Mouse (Mus musculus) intestine, embryonic 16.5 days (tissue): ENCODE results near the gene Spdl1. TPM values are rescaled to one million over a fixed set of nuclear protein-coding genes. Genes with fewer than 3 reads are reported as not detected.

ENCODE experiments used
- ATAC-seq: fragments of 200-750 bp; cut with Nextera tagmentation; 2 replicates; pipeline ENCODE4 v1.8.0; 2017; ENCODE audit warnings: moderate TSS enrichment, moderate library complexity
- H3K27ac ChIP-seq: fragments of 300-500 bp; sonication (generic); 2 replicates; pipeline ENCODE4 v1.5.1; 2014; ENCODE audit warnings: mild to moderate bottlenecking, low read length
- H3K27me3 ChIP-seq: fragments of 300-500 bp; sonication (generic); replicated peaks from 2 replicates; pipeline ENCODE4 v1.6.1; 2014; ENCODE audit warnings: low read length, control low read depth, mixed read lengths; ENCODE audit not compliant: control insufficient read depth, insufficient read depth
- H3K36me3 ChIP-seq: fragments of 300-500 bp; sonication (generic); 2 replicates; pipeline ENCODE4 v1.6.1; 2014; ENCODE audit warnings: low read length, control low read depth; ENCODE audit not compliant: control insufficient read depth, insufficient read depth
- H3K4me1 ChIP-seq: fragments of 300-500 bp; sonication (generic); 2 replicates; pipeline ENCODE4 v1.6.1; 2014; ENCODE audit warnings: low read length, control low read depth, mixed read lengths; ENCODE audit not compliant: control insufficient read depth, insufficient read depth
- H3K4me2 ChIP-seq: fragments of 300-500 bp; sonication (generic); 2 replicates; pipeline ENCODE4 v1.6.1; 2014; ENCODE audit warnings: low read depth, low read length, control low read depth
- H3K4me3 ChIP-seq: fragments of 300-500 bp; sonication (generic); 2 replicates; pipeline ENCODE4 v1.5.1; 2014; ENCODE audit warnings: mild to moderate bottlenecking, low read length
- H3K9ac ChIP-seq: fragments of 300-500 bp; sonication (generic); 2 replicates; pipeline ENCODE4 v1.6.1; 2014; ENCODE audit warnings: low read depth, low read length
- H3K9me3 ChIP-seq: fragments of 300-500 bp; sonication (generic); 2 replicates; pipeline ENCODE4 v1.6.1; 2016; ENCODE audit warnings: low read length, control low read depth; ENCODE audit not compliant: control insufficient read depth
- WGBS: fragments of 180-500 bp; shearing (Covaris S2); extraction: QIAGEN DNeasy Blood & Tissue Kit; methylation state at CpG from one replicate; pipeline ENCODE4 v1.1.7; 2014; 5-methylcytosine and 5-hydroxymethylcytosine counted together
- polyA plus RNA-seq: library from polyadenylated mRNA; unstranded; fragments of >200 nt; fragmentation: Nextera tagmentation; extraction: Ambion mirVana; gene quantifications from 2 replicates; pipeline ENCODE4 v1.2.1, GENCODE M21; 2015

Spdl1 gene
- polyA plus RNA-seq, 1 experiment from 2014 or later, result 16.5 TPM

DNA sequence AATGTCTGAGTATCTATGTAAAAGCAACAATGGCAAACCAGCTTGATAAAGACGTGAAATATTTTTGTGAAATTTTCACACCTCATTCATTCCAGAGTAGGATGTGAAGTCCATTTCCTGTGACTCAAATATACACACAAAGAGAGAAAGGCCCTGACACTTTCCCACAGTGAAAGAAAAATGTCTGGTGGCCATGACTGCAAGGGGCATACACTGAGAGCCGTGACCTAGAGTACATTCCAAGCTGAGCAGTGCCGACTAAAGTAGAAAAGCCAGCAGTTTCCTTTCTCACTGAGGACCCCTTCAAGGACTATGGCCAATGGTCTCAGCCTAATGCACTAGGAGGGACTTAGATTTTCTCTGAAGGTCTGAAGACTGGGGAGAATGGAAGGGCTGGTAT is 23.2 kb upstream of the Spdl1 start:
- Histone ChIP-seq H3K36me3 (no peaks in the 10 kb centered on the region), H3K27me3 (no peaks in the 10 kb centered on the region), H3K9ac (no peak overlapping the region), H3K4me2 (no peak overlapping the region), H3K27ac (no peak overlapping the region), H3K4me3 (no peak overlapping the region), H3K9me3 (no peaks in the 10 kb centered on the region), H3K4me1 (no peaks in the 10 kb centered on the region)
- ATAC-seq, result no peak
- 45% methylated on average over 3 of the region's 3 CpGs for WGBS

GRCm38 (mm10) chr11:34846268-34846652 is 12.8 kb upstream of the Spdl1 start:
- Histone ChIP-seq H3K36me3 (no peaks in the 10 kb centered on the region), H3K4me1 (peaks cover 3% of the 10 kb centered on the region; the same call in 1 of the 2 replicates), H3K27me3 (no peaks in the 10 kb centered on the region), H3K9ac (0 out of 2 replicates have a peak overlapping the region, but pooled peaks have one; percentile 37), H3K4me2 (peak overlapping the region; percentile 46), H3K27ac (no peak overlapping the region), H3K4me3 (peak overlapping the region; percentile 28), H3K9me3 (no peaks in the 10 kb centered on the region)
- WGBS, result 50% methylated on average over 5 of the region's 5 CpGs
- no peak for ATAC-seq

DNA sequence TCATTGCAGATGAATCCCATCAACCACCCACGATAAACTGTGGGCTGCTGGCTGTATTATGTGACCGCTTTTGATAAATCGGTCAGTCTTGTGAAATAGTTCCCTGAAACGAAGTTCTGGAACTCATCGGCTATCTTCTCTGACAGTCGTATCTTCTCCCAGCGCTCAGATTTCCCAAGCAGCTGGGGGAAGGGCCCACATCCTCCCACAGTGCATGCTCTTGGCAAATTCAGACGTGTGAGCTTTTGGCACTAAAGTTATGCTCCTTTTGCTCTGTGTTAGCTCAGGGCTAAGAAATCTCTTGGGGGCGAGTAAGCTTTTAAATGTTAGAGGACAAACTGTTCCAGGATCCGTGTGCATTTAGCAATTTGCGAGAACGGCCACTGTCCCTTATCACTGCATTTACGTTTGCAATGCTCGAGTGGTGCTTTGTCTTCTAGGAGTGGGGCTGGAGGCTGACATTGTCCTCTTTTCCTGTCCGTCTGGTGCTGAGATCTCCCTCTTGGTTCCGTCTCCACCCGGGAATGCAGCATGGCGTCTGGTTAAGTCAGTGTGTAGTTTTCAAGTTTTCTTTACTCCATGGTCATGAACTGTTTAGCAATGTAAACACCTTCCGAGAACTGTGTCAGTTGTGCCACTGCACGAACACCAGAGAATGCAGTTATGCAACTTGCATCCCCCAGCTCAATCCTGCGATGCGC is 12.3 kb upstream of the Spdl1 start:
- Histone ChIP-seq H3K36me3 (no peaks in the 10 kb centered on the region), H3K4me3 (peak overlapping the region; percentile 28), H3K9me3 (no peaks in the 10 kb centered on the region), H3K27ac (no peak overlapping the region), H3K4me2 (peak overlapping the region; percentile 46), H3K27me3 (no peaks in the 10 kb centered on the region), H3K4me1 (peaks cover 3% of the 10 kb centered on the region; the same call in 1 of the 2 replicates), H3K9ac (peak overlapping the region; percentile 37; the same call in 1 of the 2 replicates)
- 32% methylated on average over 22 of the region's 22 CpGs for whole genome bisulfite sequencing
- ATAC-seq, result peak; percentile 70

DNA sequence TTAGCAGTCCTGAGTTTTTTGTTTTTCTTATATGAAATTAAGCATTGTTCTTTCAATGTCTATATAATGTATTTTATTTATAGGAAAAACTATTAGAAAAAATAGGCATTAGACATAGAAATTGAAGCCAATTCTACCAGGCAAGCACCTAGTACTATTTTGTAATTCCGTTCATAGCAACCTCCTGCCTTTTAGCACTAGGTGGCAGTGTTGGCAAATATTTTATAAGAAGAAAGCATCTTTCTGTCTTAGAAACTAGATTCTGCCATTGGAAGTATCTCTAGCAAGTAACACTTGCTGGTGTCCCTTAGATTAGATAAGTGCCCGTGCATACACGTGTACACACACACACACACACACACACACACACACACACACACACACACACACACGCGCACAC is 10.1 kb upstream of the Spdl1 start:
- no peak overlapping the region for H3K4me3 ChIP-seq
- WGBS, result 40% methylated on average over 5 of the region's 5 CpGs
- no peak overlapping the region for H3K27ac ChIP-seq
- no peaks in the 10 kb centered on the region for H3K27me3 ChIP-seq
- ATAC-seq, result no peak
- no peaks in the 10 kb centered on the region for H3K9me3 ChIP-seq
- no peaks in the 10 kb centered on the region for H3K36me3 ChIP-seq
- peaks cover 3% of the 10 kb centered on the region; the same call in 1 of the 2 replicates for H3K4me1 ChIP-seq
- H3K9ac ChIP-seq, result no peak overlapping the region
- no peak overlapping the region for H3K4me2 ChIP-seq

DNA sequence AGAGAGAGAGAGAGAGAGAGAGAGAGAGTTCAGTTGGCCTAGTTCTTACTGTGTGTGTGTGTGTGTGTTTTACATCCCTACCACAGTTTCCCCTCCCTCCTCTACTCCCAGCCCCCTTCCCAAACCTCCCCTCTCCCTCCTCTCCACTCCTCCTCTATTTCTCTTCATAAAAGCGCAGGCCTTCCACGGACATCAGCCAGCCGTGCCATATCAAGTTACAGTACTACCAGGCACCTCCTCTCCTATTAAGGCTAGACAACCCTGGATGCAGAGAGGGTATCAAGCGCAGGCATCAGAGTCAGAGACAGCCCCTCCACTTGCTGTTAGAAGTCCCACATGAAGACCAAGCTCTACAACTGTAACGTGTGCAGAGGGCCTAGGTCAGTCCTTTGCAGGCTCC is 6.8 kb upstream of the Spdl1 start:
- ATAC-seq, result no peak
- WGBS, result 45% methylated on average over 5 of the region's 5 CpGs

DNA sequence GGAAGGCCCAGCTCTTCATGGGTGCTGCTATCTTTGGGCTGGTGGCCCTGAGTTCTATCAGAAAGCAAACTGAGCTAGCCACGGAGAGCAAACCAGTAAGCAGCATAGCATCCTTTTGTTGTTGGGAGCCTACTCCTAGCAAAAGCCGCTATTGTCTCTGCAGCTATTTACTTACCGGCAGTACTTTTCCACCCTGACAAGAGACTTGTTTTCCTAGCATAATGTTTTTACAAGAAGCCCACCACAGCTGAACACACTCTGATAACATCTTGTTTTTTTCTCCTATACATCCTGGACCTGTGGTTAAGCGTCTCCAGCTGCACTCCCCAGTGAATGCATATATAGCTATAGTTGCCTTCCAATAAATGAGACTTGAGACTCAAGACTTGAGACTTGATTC is 5.6 kb upstream of the Spdl1 start:
- no peak for ATAC-seq
- no peak overlapping the region for H3K27ac ChIP-seq
- H3K9ac ChIP-seq, result no peak overlapping the region
- no peaks in the 10 kb centered on the region for H3K36me3 ChIP-seq
- H3K4me3 ChIP-seq, result no peak overlapping the region
- no peak overlapping the region for H3K4me2 ChIP-seq
- H3K4me1 ChIP-seq, result 0 out of 2 replicates have a peak, but pooled peaks cover 2% of the 10 kb centered on the region
- no peaks in the 10 kb centered on the region for H3K9me3 ChIP-seq
- WGBS, result 50% methylated on average over 4 of the region's 4 CpGs
- no peaks in the 10 kb centered on the region for H3K27me3 ChIP-seq

More for the DNA sequence above, 6.8 kb upstream of the Spdl1 start:
- H3K36me3 ChIP-seq, result no peaks in the 10 kb centered on the region
- no peak overlapping the region for H3K4me2 ChIP-seq
- H3K4me3 ChIP-seq, result no peak overlapping the region
- no peak overlapping the region for H3K9ac ChIP-seq
- no peaks in the 10 kb centered on the region for H3K9me3 ChIP-seq
- H3K27me3 ChIP-seq, result no peaks in the 10 kb centered on the region
- H3K27ac ChIP-seq, result no peak overlapping the region
- no peaks in the 10 kb centered on the region for H3K4me1 ChIP-seq

GRCm38 (mm10) chr11:34836272-34836671 is 2.8 kb upstream of the Spdl1 start:
- H3K36me3 ChIP-seq, result no peaks in the 10 kb centered on the region
- no peak overlapping the region for H3K27ac ChIP-seq
- H3K4me3 ChIP-seq, result no peak overlapping the region
- H3K9ac ChIP-seq, result no peak overlapping the region
- H3K4me2 ChIP-seq, result no peak overlapping the region
- H3K27me3 ChIP-seq, result no peaks in the 10 kb centered on the region
- H3K4me1 ChIP-seq, result peaks cover 8% of the 10 kb centered on the region
- H3K9me3 ChIP-seq, result no peaks in the 10 kb centered on the region
- ATAC-seq, result no peak
- WGBS, result 44% methylated on average over 2 of the region's 2 CpGs

GRCm38 (mm10) chr11:34832678-34833077 is 763 bp downstream of the Spdl1 start:
- WGBS, result 10% methylated on average over 4 of the region's 5 CpGs
- Histone ChIP-seq H3K9ac (peak overlapping the region; percentile 82), H3K36me3 (0 out of 2 replicates have a peak, but pooled peaks cover 9% of the 10 kb centered on the region), H3K27me3 (no peaks in the 10 kb centered on the region), H3K9me3 (no peaks in the 10 kb centered on the region), H3K4me2 (peak overlapping the region; percentile 76), H3K4me1 (peaks cover 8% of the 10 kb centered on the region), H3K4me3 (peak overlapping the region; percentile 85), H3K27ac (no peak overlapping the region)
- ATAC-seq, result no peak

GRCm38 (mm10) chr11:34827803-34828202 is 5.6 kb downstream of the Spdl1 start:
- H3K9me3 ChIP-seq, result no peaks in the 10 kb centered on the region
- peaks cover 11% of the 10 kb centered on the region; the same call in 1 of the 2 replicates for H3K36me3 ChIP-seq
- no peak for ATAC-seq
- 95% methylated on average over 3 of the region's 3 CpGs for WGBS
- H3K4me2 ChIP-seq, result no peak overlapping the region
- H3K4me3 ChIP-seq, result no peak overlapping the region
- no peak overlapping the region for H3K9ac ChIP-seq
- no peaks in the 10 kb centered on the region for H3K27me3 ChIP-seq
- H3K4me1 ChIP-seq, result peaks cover 5% of the 10 kb centered on the region
- H3K27ac ChIP-seq, result no peak overlapping the region
